Mouse (Mus musculus): ENCODE data around the gene Hspg2. TPM values are rescaled to one million over a fixed set of nuclear protein-coding genes. Genes with fewer than 3 reads are reported as not detected.

Gene Hspg2
- total and polyA plus RNA-seq, 2 experiments = 7.2 to 7.6 TPM

GRCm38 (mm10) chr4:137449132-137449531 is 19.4 kb upstream of the Hspg2 start:
- TF ChIP-seq POLR2A (IDR thresholded peaks at IDR 0.05; ENCODE audit: extremely low read depth, insufficient read depth, low read length) = no peak
- TF ChIP-seq CTCF (IDR thresholded peaks at IDR 0.05; ENCODE audit: low read depth, low read length) = no peak
- Histone ChIP-seq H3K4me1 (ENCODE audit: control insufficient read depth, insufficient read depth, low read length) (no peaks in the 10 kb centered on the region), H3K27me3 (ENCODE audit: control insufficient read depth, insufficient read depth, low read length) (no peaks in the 10 kb centered on the region), H3K9ac (ENCODE audit: low read depth, low read length) (no peak overlapping the region), H3K36me3 (ENCODE audit: control insufficient read depth, insufficient read depth, low read length) (no peaks in the 10 kb centered on the region), H3K79me2 (ENCODE audit: control insufficient read depth, insufficient read depth, low read length) (no peaks in the 10 kb centered on the region), H3K4me3 (ENCODE audit: insufficient read depth, low read depth, low read length) (no peak overlapping the region), H3K27ac (replicated peaks; ENCODE audit: insufficient read depth, low read depth, low read length) (no peak overlapping the region)
- no peak for DNase-seq (ENCODE audit: extremely low read depth, low read depth, low spot score)
- WGBS = 81% methylated on average over 2 of the region's 2 CpGs

- no peak for DNase-seq (ENCODE audit: extremely low read depth, low read depth, low spot score)
- 80% methylated on average over 10 of the region's 10 CpGs for WGBS
- no peaks in the 10 kb centered on the region for H3K4me1 ChIP-seq (ENCODE audit: control insufficient read depth, insufficient read depth, low read length)
- no peak overlapping the region for H3K27ac ChIP-seq (replicated peaks; ENCODE audit: insufficient read depth, low read depth, low read length)
- no peaks in the 10 kb centered on the region for H3K36me3 ChIP-seq (ENCODE audit: control insufficient read depth, insufficient read depth, low read length)
- no peaks in the 10 kb centered on the region for H3K27me3 ChIP-seq (ENCODE audit: control insufficient read depth, insufficient read depth, low read length)
- no peak overlapping the region for H3K4me3 ChIP-seq (ENCODE audit: insufficient read depth, low read depth, low read length)
- no peaks in the 10 kb centered on the region for H3K79me2 ChIP-seq (ENCODE audit: control insufficient read depth, insufficient read depth, low read length)
- no peak overlapping the region for H3K9ac ChIP-seq (ENCODE audit: low read depth, low read length)
- no peak for TF ChIP-seq CTCF (IDR thresholded peaks at IDR 0.05; ENCODE audit: low read depth, low read length)
- no peak for TF ChIP-seq POLR2A (IDR thresholded peaks at IDR 0.05; ENCODE audit: extremely low read depth, insufficient read depth, low read length)
Observed at GRCm38 (mm10) chr4:137449715-137450114, 18.9 kb upstream of the Hspg2 start.

GRCm38 (mm10) chr4:137452190-137452589 is 16.4 kb upstream of the Hspg2 start:
- DNase-seq (ENCODE audit: extremely low read depth, low read depth, low spot score) = no peak
- Histone ChIP-seq H3K79me2 (ENCODE audit: control insufficient read depth, insufficient read depth, low read length) (no peaks in the 10 kb centered on the region), H3K27ac (replicated peaks; ENCODE audit: insufficient read depth, low read depth, low read length) (no peak overlapping the region), H3K4me1 (ENCODE audit: control insufficient read depth, insufficient read depth, low read length) (no peaks in the 10 kb centered on the region), H3K9ac (ENCODE audit: low read depth, low read length) (no peak overlapping the region), H3K36me3 (ENCODE audit: control insufficient read depth, insufficient read depth, low read length) (no peaks in the 10 kb centered on the region), H3K4me3 (ENCODE audit: insufficient read depth, low read depth, low read length) (no peak overlapping the region), H3K27me3 (ENCODE audit: control insufficient read depth, insufficient read depth, low read length) (no peaks in the 10 kb centered on the region)
- 97% methylated on average over 6 of the region's 6 CpGs for WGBS
- TF ChIP-seq POLR2A (IDR thresholded peaks at IDR 0.05; ENCODE audit: extremely low read depth, insufficient read depth, low read length) = no peak
- TF ChIP-seq CTCF (IDR thresholded peaks at IDR 0.05; ENCODE audit: low read depth, low read length) = no peak

GRCm38 (mm10) chr4:137453234-137453767 is 15.3 kb upstream of the Hspg2 start, which contains the start of gene 1700013G24Rik:
TSS of gene 1700013G24Rik (plus strand) at chr4:137453284.
- no peaks in the 10 kb centered on the region for H3K79me2 ChIP-seq (ENCODE audit: control insufficient read depth, insufficient read depth, low read length)
- no peak for DNase-seq (ENCODE audit: extremely low read depth, low read depth, low spot score)
- H3K36me3 ChIP-seq (ENCODE audit: control insufficient read depth, insufficient read depth, low read length) = no peaks in the 10 kb centered on the region
- no peak within 1 kb of the TSS for H3K9ac ChIP-seq (ENCODE audit: low read depth, low read length)
- H3K4me3 ChIP-seq (ENCODE audit: insufficient read depth, low read depth, low read length) = no peak within 1 kb of the TSS
- TF ChIP-seq CTCF (IDR thresholded peaks at IDR 0.05; ENCODE audit: low read depth, low read length) = no peak
- no peak for TF ChIP-seq POLR2A (IDR thresholded peaks at IDR 0.05; ENCODE audit: extremely low read depth, insufficient read depth, low read length)
- WGBS = 95% methylated on average over 8 of the region's 8 CpGs
- no peak within 1 kb of the TSS for H3K27ac ChIP-seq (replicated peaks; ENCODE audit: insufficient read depth, low read depth, low read length)
- no peaks in the 10 kb centered on the region for H3K4me1 ChIP-seq (ENCODE audit: control insufficient read depth, insufficient read depth, low read length)
- H3K27me3 ChIP-seq (ENCODE audit: control insufficient read depth, insufficient read depth, low read length) = no peaks in the 10 kb centered on the region

- Histone ChIP-seq H3K27ac (replicated peaks; ENCODE audit: insufficient read depth, low read depth, low read length) (no peak overlapping the region), H3K36me3 (ENCODE audit: control insufficient read depth, insufficient read depth, low read length) (no peaks in the 10 kb centered on the region), H3K4me1 (ENCODE audit: control insufficient read depth, insufficient read depth, low read length) (no peaks in the 10 kb centered on the region), H3K4me3 (ENCODE audit: insufficient read depth, low read depth, low read length) (no peak overlapping the region), H3K9ac (ENCODE audit: low read depth, low read length) (no peak overlapping the region), H3K27me3 (ENCODE audit: control insufficient read depth, insufficient read depth, low read length) (no peaks in the 10 kb centered on the region), H3K79me2 (ENCODE audit: control insufficient read depth, insufficient read depth, low read length) (no peaks in the 10 kb centered on the region)
- 91% methylated on average over 14 of the region's 14 CpGs for WGBS
- TF ChIP-seq CTCF (IDR thresholded peaks at IDR 0.05; ENCODE audit: low read depth, low read length) = no peak
- TF ChIP-seq POLR2A (IDR thresholded peaks at IDR 0.05; ENCODE audit: extremely low read depth, insufficient read depth, low read length) = no peak
- no peak for DNase-seq (ENCODE audit: extremely low read depth, low read depth, low spot score)
Observed at GRCm38 (mm10) chr4:137454582-137454981, 14.0 kb upstream of the Hspg2 start.

- 84% methylated on average over 12 of the region's 12 CpGs for WGBS
- H3K27me3 ChIP-seq (ENCODE audit: control insufficient read depth, insufficient read depth, low read length) = no peaks in the 10 kb centered on the region
Observed at GRCm38 (mm10) chr4:137456581-137456980, 12.0 kb upstream of the Hspg2 start.

More at GRCm38 (mm10) chr4:137456581-137456980, 12.0 kb upstream of the Hspg2 start:
- Histone ChIP-seq H3K27ac (replicated peaks; ENCODE audit: insufficient read depth, low read depth, low read length) (no peak overlapping the region), H3K9ac (ENCODE audit: low read depth, low read length) (no peak overlapping the region), H3K4me1 (ENCODE audit: control insufficient read depth, insufficient read depth, low read length) (no peaks in the 10 kb centered on the region), H3K79me2 (ENCODE audit: control insufficient read depth, insufficient read depth, low read length) (no peaks in the 10 kb centered on the region), H3K36me3 (ENCODE audit: control insufficient read depth, insufficient read depth, low read length) (no peaks in the 10 kb centered on the region), H3K4me3 (ENCODE audit: insufficient read depth, low read depth, low read length) (no peak overlapping the region)
- DNase-seq (ENCODE audit: extremely low read depth, low read depth, low spot score) = no peak
- TF ChIP-seq POLR2A (IDR thresholded peaks at IDR 0.05; ENCODE audit: extremely low read depth, insufficient read depth, low read length) (no peak), CTCF (IDR thresholded peaks at IDR 0.05; ENCODE audit: low read depth, low read length) (no peak)

All from liver, adult 2 months (tissue).